Mouse (Mus musculus) thymus, postnatal 0 days (tissue): ENCODE data around the gene Lct. TPM values are rescaled to one million over a fixed set of nuclear protein-coding genes. Genes with fewer than 3 reads are reported as not detected.
"Not testable (repeated sequence)": the region's sequence is repeated elsewhere in the genome, so short reads cannot be mapped to it uniquely, and the experiment has no call there.

Experiments
- DNase-seq: peaks from one replicate; pipeline ENCODE4 v3.0.0-alpha.2; 2015; ENCODE audit warnings: low spot score
- polyA plus RNA-seq: library from polyadenylated mRNA; unstranded; fragments of >200 nt; fragmentation: Nextera tagmentation; extraction: Ambion mirVana; gene quantifications from 2 replicates; pipeline ENCODE4 v1.2.1, GENCODE M21; 2015

The Lct gene
- polyA plus RNA-seq, 1 experiment from 2014 or later = 0.16 TPM

GRCm38 (mm10) chr1:128295717-128296528 lies 32.2 kb downstream of the Lct start:
- no peak for DNase-seq

DNA sequence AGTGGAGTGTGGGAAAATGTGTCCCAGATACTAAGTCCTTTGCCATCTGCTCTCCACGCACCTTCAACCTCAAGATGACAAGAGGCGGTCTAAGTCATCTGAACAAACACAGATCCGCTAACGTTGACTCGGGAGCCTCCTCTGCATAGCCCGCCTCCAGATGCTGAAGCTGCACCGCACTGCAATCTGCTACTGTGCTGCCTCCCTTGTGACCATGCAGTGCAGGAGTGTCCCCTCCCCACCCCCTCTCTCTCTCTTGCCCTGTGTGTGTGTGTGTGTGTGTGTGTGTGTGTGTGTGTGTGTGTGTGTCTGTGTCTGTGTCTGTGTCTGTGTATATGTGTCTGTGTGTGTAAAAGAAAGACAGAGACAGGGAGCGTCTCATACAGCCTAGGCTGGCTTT lies 32.8 kb downstream of the Lct start:
- no peak for DNase-seq

DNA sequence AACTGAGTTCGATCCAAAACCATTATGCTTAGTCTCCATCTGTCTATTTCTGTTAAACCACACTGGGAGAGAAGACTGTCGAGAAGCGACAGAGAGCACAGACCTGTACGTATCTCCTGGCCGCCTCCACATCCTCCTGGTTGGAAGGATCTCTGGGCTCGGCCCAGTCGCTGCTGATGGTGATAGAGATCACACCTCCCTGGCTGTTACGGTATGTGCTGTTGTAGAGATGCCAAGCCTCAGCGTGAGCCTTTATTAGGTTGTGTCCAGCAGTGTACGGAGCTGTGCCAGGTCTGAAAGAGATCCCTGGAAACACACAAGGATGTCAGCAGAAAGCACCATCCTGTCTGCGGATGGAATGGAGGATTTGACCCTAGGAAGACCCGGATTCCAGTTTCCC lies 34.6 kb downstream of the Lct start:
- DNase-seq = no peak

DNA sequence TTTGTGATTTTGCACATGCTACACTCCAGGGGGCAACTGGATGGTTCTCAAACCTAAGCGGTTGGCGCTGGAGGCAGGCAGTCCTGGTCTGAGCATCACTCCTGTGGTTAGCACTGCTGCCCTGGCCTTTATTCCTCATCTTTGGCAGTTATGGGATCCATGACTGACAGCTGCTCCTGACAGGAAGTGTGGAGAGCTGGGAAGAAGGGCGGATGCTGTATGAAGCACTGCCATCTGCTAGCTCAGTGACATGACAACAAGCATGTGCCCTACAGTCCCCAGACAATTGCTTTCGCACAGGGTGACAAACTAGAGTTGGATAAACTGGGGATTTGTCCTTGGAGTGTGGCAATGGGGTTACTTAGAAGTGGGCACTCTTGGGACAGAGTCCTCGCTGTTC lies 37.8 kb downstream of the Lct start:
- no peak for DNase-seq

- no peak for DNase-seq
These were observed 43.0 kb downstream of the Lct start for GRCm38 (mm10) chr1:128285136-128285535.

DNA sequence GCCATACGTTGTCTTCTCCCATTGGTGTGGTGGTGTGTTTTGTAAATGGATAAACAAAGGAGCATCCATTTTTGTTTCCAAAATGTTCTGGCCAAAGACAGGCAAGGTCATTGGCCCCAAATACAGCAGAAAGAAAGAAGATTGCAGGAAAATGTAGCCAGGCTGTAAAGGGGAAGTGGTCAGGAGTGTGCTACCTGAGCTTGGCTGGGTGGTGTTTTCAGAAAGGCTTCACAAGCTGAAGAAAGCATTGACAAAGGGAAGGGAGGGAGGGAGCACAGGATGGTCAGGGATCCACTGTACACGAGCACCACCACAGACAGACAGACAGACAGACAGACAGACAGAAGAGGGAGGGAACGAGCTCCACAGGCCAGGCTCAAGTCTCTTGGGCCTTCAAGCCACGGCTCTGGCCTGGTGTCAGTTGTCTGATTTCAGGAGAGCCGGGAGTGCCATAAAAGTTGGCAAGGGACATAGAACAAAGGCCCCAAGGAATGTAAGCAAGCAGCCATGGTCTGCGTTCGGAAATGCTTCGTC lies 43.9 kb downstream of the Lct start:
- DNase-seq = no peak

GRCm38 (mm10) chr1:128282924-128283323 lies 45.2 kb downstream of the Lct start:
- DNase-seq = no peak

- no peak for DNase-seq
These were observed 46.4 kb downstream of the Lct start for GRCm38 (mm10) chr1:128281753-128282152.

DNA sequence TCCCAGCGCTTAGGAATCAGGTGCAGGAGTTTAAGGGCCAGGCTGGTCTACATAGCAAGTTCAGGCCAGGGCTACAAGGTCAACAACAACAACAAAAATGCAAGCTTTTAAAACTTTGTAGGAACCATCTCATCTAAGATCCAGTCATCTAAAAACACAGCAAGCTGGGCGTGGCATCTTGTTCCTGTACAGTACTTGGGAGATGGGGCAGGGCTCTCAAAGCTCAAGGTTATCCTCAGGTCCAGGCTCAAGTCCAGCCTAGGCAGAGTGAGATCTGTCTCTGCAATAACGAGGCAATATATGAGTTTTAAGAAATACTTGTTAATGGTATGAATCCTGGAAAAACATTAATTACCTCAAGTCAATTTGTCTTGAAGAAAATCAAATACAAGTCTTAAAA lies 49.6 kb downstream of the Lct start:
- DNase-seq = no peak

DNA sequence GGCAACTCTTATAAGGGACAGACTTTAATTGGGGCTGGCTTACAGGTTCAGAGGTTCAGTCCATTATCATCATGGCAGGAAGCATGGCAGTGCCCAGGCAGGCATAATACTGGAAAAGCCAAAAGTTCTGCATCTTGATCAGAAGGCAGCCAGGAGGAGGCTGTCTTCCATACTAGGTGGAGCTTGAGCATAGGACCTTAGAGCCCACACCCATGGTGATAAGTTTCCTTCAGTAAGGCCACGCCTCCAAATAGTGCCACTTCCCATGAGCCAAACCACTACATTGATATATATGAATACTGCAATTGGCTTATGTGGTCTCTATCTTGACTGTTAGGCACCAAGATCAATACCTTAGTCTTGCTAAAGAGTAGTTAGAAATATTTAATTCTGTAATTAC lies 52.2 kb downstream of the Lct start:
- DNase-seq = no peak

DNA sequence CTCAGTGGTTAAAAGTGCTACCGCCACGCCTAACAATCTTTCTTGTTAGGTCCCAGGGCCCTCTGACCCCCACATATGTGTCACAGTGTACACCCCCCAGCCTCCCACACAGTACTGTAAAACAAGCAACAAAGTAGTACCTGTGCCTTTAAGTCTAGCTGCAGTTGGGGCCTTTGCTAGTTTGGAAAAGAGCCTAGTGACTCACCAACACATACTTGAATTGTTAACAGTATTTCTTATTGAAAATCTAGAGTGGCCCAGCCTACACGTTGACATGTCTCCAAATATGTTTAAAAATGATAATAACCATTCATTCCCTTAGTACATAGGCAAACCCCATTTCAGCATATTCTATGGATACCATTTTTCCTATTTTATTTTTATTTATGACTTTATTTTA lies 57.4 kb downstream of the Lct start:
- no peak for DNase-seq

DNA sequence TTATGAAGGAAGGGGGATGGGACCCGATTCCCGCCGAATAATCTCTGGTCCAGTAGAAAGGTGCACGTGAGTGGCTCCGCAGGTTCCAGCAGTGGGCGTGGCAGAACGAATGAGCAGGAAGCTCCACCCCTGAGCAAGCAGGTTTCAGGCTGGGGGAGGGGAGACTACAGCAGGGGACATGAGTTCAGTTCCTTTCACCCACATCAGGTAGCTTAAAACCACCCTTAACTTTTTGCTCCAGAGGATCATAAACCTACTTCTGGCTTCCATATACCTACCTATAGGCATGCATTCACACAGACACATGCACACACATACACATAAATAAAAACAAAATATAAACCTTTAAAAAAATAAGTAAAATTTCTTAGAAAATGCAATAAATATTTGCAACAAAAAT lies 61.1 kb downstream of the Lct start:
- not testable (repeated sequence) for DNase-seq

DNA sequence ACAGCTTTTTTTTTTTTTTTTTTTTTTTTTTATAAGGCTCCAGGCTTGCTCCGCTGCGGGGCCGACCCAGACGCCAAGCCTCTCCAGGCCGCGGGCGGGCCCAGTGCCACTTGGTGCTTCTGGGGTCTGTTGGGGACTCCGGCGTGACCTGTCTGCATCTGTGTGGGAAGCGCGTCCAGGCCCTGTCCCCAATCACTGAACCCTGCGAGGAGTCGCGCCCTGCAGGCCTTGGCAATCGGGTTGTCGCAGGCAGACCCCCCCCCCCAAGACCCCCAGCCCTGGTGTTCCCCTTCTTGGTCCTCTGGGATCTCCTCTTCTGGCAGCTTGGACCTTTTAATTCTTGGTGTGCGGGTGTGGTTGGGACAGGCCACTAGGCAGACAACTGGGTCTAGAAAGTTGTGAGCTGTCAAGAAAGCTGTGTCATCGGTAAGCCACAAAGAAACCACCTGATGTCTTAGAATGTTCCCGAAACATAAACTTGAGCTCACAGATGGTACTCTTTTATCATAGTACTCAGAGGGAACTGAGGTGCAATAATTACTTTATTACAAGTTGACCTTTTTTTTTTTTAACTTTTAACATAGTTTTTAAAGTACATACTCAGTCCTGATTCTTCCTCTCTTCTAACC lies 83.3 kb downstream of the Lct start:
- DNase-seq = peak; percentile 53

DNA sequence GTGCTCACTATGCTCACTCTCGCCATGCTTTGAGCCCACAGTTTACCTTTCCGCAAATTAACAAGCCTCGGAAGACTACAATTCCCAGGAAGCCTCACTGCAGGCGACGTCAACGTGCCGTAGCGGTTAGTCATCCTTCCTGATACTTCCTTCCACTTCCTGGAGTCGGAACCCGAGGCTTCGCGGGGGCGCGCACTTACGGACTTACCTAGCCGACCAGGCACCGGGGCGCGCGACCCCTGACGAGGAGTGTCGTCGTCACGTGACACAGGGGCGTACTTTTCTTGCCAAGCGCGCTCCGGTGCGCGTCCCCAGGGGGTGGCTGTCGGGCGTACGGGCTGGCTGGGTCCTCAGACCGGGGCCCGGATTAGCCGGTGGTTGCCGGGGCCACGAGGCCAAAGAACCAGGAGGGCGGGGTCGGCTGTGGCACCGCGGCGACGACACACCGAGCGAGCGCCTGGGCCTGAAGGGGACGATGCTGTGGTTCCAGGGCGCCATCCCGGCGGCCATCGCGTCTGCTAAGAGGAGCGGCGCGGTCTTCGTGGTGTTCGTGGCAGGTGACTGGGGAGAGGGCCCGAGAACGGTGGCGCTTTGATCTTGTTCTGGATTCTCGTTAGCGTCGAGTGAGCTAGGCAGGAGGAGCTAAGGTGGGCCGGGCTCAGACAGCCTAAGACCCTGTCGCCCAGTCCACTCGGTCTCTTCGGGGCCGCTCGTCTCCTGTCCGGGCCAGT lies 84.0 kb downstream of the Lct start:
- DNase-seq = peak; percentile 100

DNA sequence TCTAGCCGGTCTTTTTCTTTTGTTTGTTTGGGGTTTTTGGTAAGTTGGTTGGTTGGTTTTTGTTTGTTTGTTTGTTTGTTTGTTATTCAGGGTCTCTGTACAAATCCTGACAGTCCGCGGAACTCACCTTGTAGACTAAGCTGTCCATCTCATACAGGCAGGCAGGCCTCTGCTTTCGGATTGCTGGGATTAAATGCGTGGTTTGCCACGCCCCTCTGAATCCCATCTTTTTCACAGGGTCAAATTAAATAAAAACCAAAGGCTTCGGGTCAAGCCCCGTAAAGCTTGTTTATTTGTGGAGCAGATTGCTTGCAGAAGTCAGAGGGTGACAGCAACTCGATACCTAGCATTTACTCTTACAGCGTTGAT lies 84.5 kb downstream of the Lct start, which contains the start of gene Ubxn4:
Gene Ubxn4, plus strand, starts transcription at position 338 of the 369 bp plus-strand sequence.
- DNase-seq = no peak

DNA sequence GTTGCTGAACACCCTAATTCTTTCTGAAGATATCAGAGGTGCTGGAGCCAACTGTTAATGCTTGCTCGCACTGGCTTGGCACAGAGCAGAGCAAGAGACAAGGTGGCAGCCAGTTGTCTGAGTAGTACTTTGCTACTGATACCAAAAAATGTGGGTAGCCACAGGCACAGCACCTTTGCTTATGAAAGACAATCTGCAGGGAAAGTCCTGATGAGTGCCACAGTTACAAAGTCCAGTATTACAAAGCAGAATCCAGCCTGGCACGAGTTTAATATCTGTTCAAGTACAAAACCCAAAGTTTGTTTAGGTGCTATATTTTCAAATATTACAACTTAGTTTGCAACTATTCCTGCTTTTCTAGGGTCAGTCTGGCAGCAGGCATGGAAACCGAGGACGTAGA lies 92.9 kb downstream of the Lct start:
- no peak for DNase-seq

Other genes with a start within 250 kb of the Lct start
- gene Zranb3, start 225.3 kb downstream of the Lct start, polyA plus RNA-seq = 4.6 and 4.9 TPM in 2 replicates
- 67.0 and 79.4 TPM in 2 replicates for gene R3hdm1, start 225.0 kb downstream of the Lct start, polyA plus RNA-seq
- 84.9 and 96.4 TPM in 2 replicates for gene Ubxn4, start 84.4 kb downstream of the Lct start, polyA plus RNA-seq
- 278 and 299 TPM in 2 replicates for gene Mcm6, start 31.3 kb upstream of the Lct start, polyA plus RNA-seq
- gene Dars, start 89.0 kb upstream of the Lct start, polyA plus RNA-seq = 220 and 243 TPM in 2 replicates